Mouse (Mus musculus) spleen, adult 2 months (tissue): ENCODE measurements around the gene Mrps27. TPM values are rescaled to one million over a fixed set of nuclear protein-coding genes. Genes with fewer than 3 reads are reported as not detected.

Experiments
- DNase-seq, 2 experiments: peaks; one replicate each; pipeline versions ENCODE4 v3.0.0 to v3.0.0-alpha.2; 2012 to 2021; ENCODE audit warnings: low spot score in 2 of 2, low read depth in 1 of 2
- H3K27ac ChIP-seq: fragments of 200-500 bp; 2 replicates; pipeline ENCODE4 v1.5.1; 2012; ENCODE audit warnings: low read length, inconsistent platforms; ENCODE audit not compliant: insufficient read depth
- H3K27me3 ChIP-seq: fragments of 200-500 bp; 2 replicates; pipeline ENCODE4 v1.6.1; 2012; ENCODE audit warnings: mild to moderate bottlenecking, moderate library complexity, low read length, inconsistent platforms; ENCODE audit not compliant: control insufficient read depth, insufficient read depth
- H3K36me3 ChIP-seq: fragments of 200-500 bp; 2 replicates; pipeline ENCODE4 v1.6.1; 2012; ENCODE audit warnings: mild to moderate bottlenecking, low read length, inconsistent platforms; ENCODE audit not compliant: control insufficient read depth, insufficient read depth
- H3K4me1 ChIP-seq: fragments of 200-500 bp; 2 replicates; pipeline ENCODE4 v1.6.1; 2011; ENCODE audit warnings: inconsistent platforms; ENCODE audit not compliant: control insufficient read depth, insufficient read depth, insufficient read length
- H3K4me3 ChIP-seq: fragments of 200-500 bp; 2 replicates; pipeline ENCODE4 v1.5.1; 2011; ENCODE audit warnings: mild to moderate bottlenecking, inconsistent platforms; ENCODE audit not compliant: insufficient read depth, insufficient read length; ENCODE audit errors: extremely low read depth
- CTCF ChIP-seq: fragments of 200-500 bp; IDR thresholded peaks from 2 replicates; pipeline ENCODE4 v1.5.1; 2011; ENCODE audit warnings: mild to moderate bottlenecking, inconsistent platforms; ENCODE audit not compliant: insufficient read depth, insufficient read length, insufficient replicate concordance; ENCODE audit errors: extremely low read depth
- POLR2A ChIP-seq: fragments of 200-500 bp; IDR thresholded peaks from 2 replicates; pipeline ENCODE4 v1.6.1; 2011; ENCODE audit warnings: low read depth, low read length, inconsistent platforms
- WGBS: fragments of 180-500 bp; shearing (Covaris S2); methylation state at CpG from one replicate; pipeline ENCODE4 v1.1.7; 2018; 5-methylcytosine and 5-hydroxymethylcytosine counted together
- polyA plus RNA-seq: library from polyadenylated mRNA; depleted of rRNA; stranded (reverse); fragments of >200 nt; gene quantifications from 2 replicates; pipeline ENCODE4 v1.2.3, GENCODE M21; 2012; rRNA removed

The Mrps27 gene
- 6.7 and 9.0 TPM in 2 replicates for polyA plus RNA-seq

GRCm38 (mm10) chr13:99344599-99345575 is at the start of gene Mrps27, which contains the start of gene Ptcd2:
Gene Mrps27, plus strand, starts transcription at chr13:99344786.
Gene Ptcd2, minus strand, starts transcription at chr13:99344705.
- Histone ChIP-seq H3K36me3 (peaks cover 9% of the 10 kb centered on the region), H3K4me3 (peak within 1 kb of the TSS; percentile 94), H3K27ac (peak within 1 kb of the TSS; percentile 81), H3K27me3 (no peaks in the 10 kb centered on the region), H3K4me1 (no peaks in the 10 kb centered on the region)
- TF ChIP-seq CTCF (no peak), POLR2A (peak; percentile 56)
- 2% methylated on average over 39 of the region's 39 CpGs for WGBS
- DNase-seq = peak; percentile 85 to 98

- Histone ChIP-seq H3K36me3 (no peaks in the 10 kb centered on the region), H3K27me3 (no peaks in the 10 kb centered on the region), H3K27ac (no peak overlapping the region), H3K4me1 (no peaks in the 10 kb centered on the region), H3K4me3 (no peak overlapping the region)
- no peak for TF ChIP-seq POLR2A
- TF ChIP-seq CTCF = no peak
- WGBS = 77% methylated on average over 5 of the region's 5 CpGs
- no peak for DNase-seq
Measured at GRCm38 (mm10) chr13:99299921-99300320, 44.7 kb upstream of the Mrps27 start.

GRCm38 (mm10) chr13:99303846-99304245 is 40.7 kb upstream of the Mrps27 start:
- H3K27ac ChIP-seq = no peak overlapping the region
- DNase-seq = no peak
- no peak overlapping the region for H3K4me3 ChIP-seq

GRCm38 (mm10) chr13:99304365-99304764 is 40.2 kb upstream of the Mrps27 start:
- no peak overlapping the region for H3K4me3 ChIP-seq
- H3K27ac ChIP-seq = no peak overlapping the region
- no peak for DNase-seq
- 88% methylated on average over 11 of the region's 11 CpGs for WGBS
- H3K4me1 ChIP-seq = no peaks in the 10 kb centered on the region
- H3K36me3 ChIP-seq = no peaks in the 10 kb centered on the region
- no peaks in the 10 kb centered on the region for H3K27me3 ChIP-seq
- no peak for TF ChIP-seq CTCF
- no peak for TF ChIP-seq POLR2A

More at GRCm38 (mm10) chr13:99303846-99304245, 40.7 kb upstream of the Mrps27 start:
- Histone ChIP-seq H3K36me3 (no peaks in the 10 kb centered on the region), H3K4me1 (no peaks in the 10 kb centered on the region), H3K27me3 (no peaks in the 10 kb centered on the region)
- TF ChIP-seq CTCF (no peak), POLR2A (no peak)
- WGBS = 84% methylated on average over 5 of the region's 5 CpGs

GRCm38 (mm10) chr13:99305186-99305585 is 39.4 kb upstream of the Mrps27 start:
- no peak overlapping the region for H3K4me3 ChIP-seq
- H3K27ac ChIP-seq = no peak overlapping the region
- no peaks in the 10 kb centered on the region for H3K4me1 ChIP-seq
- H3K27me3 ChIP-seq = no peaks in the 10 kb centered on the region
- no peak for TF ChIP-seq CTCF
- no peak for TF ChIP-seq POLR2A
- no peak for DNase-seq
- no peaks in the 10 kb centered on the region for H3K36me3 ChIP-seq
- WGBS = 76% methylated on average over 1 of the region's 1 CpGs

GRCm38 (mm10) chr13:99306164-99306563 is 38.4 kb upstream of the Mrps27 start:
- Histone ChIP-seq H3K4me1 (no peaks in the 10 kb centered on the region), H3K4me3 (no peak overlapping the region), H3K36me3 (no peaks in the 10 kb centered on the region), H3K27ac (no peak overlapping the region), H3K27me3 (no peaks in the 10 kb centered on the region)
- TF ChIP-seq POLR2A (no peak), CTCF (no peak)
- DNase-seq = no peak
- WGBS = 48% methylated on average over 8 of the region's 8 CpGs

- 79% methylated on average over 5 of the region's 5 CpGs for WGBS
- Histone ChIP-seq H3K36me3 (no peaks in the 10 kb centered on the region), H3K27ac (no peak overlapping the region), H3K4me1 (no peaks in the 10 kb centered on the region), H3K27me3 (no peaks in the 10 kb centered on the region), H3K4me3 (no peak overlapping the region)
- no peak for TF ChIP-seq CTCF
- TF ChIP-seq POLR2A = no peak
- no peak for DNase-seq
Measured at GRCm38 (mm10) chr13:99307930-99308359, 36.6 kb upstream of the Mrps27 start.
